Mouse (Mus musculus) midbrain, postnatal 0 days (tissue): Measurements from ENCODE around the gene Lamc3. TPM values are rescaled to one million over a fixed set of nuclear protein-coding genes. Genes with fewer than 3 reads are reported as not detected.

Experiments
- ATAC-seq: fragments of 200-750 bp; cut with Nextera tagmentation; 2 replicates; pipeline ENCODE4 v1.8.0; 2017; ENCODE audit warnings: moderate number of reproducible peaks, mild to moderate bottlenecking, moderate TSS enrichment, moderate library complexity; ENCODE audit not compliant: low FRiP score
- DNase-seq: peaks from one replicate; pipeline ENCODE4 v3.0.0-alpha.2; 2015; ENCODE audit warnings: low spot score
- H3K27ac ChIP-seq: fragments of 300-500 bp; sonication (generic); 2 replicates; pipeline ENCODE4 v1.5.1; 2014; ENCODE audit warnings: low read depth, mild to moderate bottlenecking, low read length, mixed read lengths
- H3K27me3 ChIP-seq: fragments of 300-500 bp; sonication (generic); 2 replicates; pipeline ENCODE4 v1.6.1; 2014; ENCODE audit warnings: low read length, control low read depth, mixed read lengths; ENCODE audit not compliant: insufficient read depth
- H3K36me3 ChIP-seq: fragments of 300-500 bp; sonication (generic); 2 replicates; pipeline ENCODE4 v1.6.1; 2014; ENCODE audit warnings: low read length, control low read depth, mixed read lengths; ENCODE audit not compliant: insufficient read depth
- H3K4me1 ChIP-seq: fragments of 300-500 bp; sonication (generic); 2 replicates; pipeline ENCODE4 v1.6.1; 2014; ENCODE audit warnings: mild to moderate bottlenecking, control low read depth, antibody characterized with exemption, low read length, mixed read lengths; ENCODE audit not compliant: insufficient read depth
- H3K4me2 ChIP-seq: fragments of 300-500 bp; sonication (generic); 2 replicates; pipeline ENCODE4 v1.6.1; 2014; ENCODE audit warnings: low read depth, mild to moderate bottlenecking, low read length, mixed read lengths; ENCODE audit not compliant: poor library complexity, severe bottlenecking
- H3K4me3 ChIP-seq: fragments of 300-500 bp; sonication (generic); 2 replicates; pipeline ENCODE4 v1.5.1; 2014; ENCODE audit warnings: low read depth, mild to moderate bottlenecking, low read length, moderate library complexity
- H3K9ac ChIP-seq: fragments of 300-500 bp; sonication (generic); replicated peaks from 2 replicates; pipeline ENCODE4 v1.6.1; 2014; ENCODE audit warnings: mild to moderate bottlenecking, low read length, moderate library complexity, mixed read lengths; ENCODE audit not compliant: poor library complexity, severe bottlenecking
- H3K9me3 ChIP-seq: fragments of 300-500 bp; sonication (generic); 2 replicates; pipeline ENCODE4 v1.6.1; 2016; ENCODE audit warnings: low read length, control low read depth
- CTCF ChIP-seq: IDR thresholded peaks from 2 replicates; pipeline ENCODE4 v1.5.1; 2016; ENCODE audit warnings: antibody characterized with exemption, mild to moderate bottlenecking
- WGBS: fragments of 180-500 bp; shearing (Covaris S2); extraction: QIAGEN DNeasy Blood & Tissue Kit; methylation state at CpG from one replicate; pipeline ENCODE4 v1.1.7; 2014; 5-methylcytosine and 5-hydroxymethylcytosine counted together
- polyA plus RNA-seq: library from polyadenylated mRNA; unstranded; fragments of >200 nt; fragmentation: Nextera tagmentation; extraction: Ambion mirVana; gene quantifications from 2 replicates; pipeline ENCODE4 v1.2.1, GENCODE M21; 2015
- total RNA-seq: library from RNA; depleted of rRNA; stranded (reverse); fragments of >200 nt; gene quantifications from 2 replicates; pipeline ENCODE4 v1.2.3, GENCODE M21; 2014

Lamc3 gene
- total and polyA plus RNA-seq, 2 experiments from 2014 or later, result 2.3 to 11.3 TPM

- H3K4me1 ChIP-seq, result no peaks in the 10 kb centered on the region
- no peaks in the 10 kb centered on the region for H3K27me3 ChIP-seq
- no peak overlapping the region for H3K27ac ChIP-seq
- H3K9ac ChIP-seq, result no peak overlapping the region
- TF ChIP-seq CTCF, result no peak
- no peak for ATAC-seq
- 33% methylated on average over 9 of the region's 9 CpGs for WGBS
- no peak overlapping the region for H3K4me2 ChIP-seq
- H3K4me3 ChIP-seq, result no peak overlapping the region
- no peaks in the 10 kb centered on the region for H3K36me3 ChIP-seq
- DNase-seq, result peak; percentile 6
- no peaks in the 10 kb centered on the region for H3K9me3 ChIP-seq
These were observed 37.7 kb downstream of the Lamc3 start for GRCm38 (mm10) chr2:31924811-31925210.

DNA sequence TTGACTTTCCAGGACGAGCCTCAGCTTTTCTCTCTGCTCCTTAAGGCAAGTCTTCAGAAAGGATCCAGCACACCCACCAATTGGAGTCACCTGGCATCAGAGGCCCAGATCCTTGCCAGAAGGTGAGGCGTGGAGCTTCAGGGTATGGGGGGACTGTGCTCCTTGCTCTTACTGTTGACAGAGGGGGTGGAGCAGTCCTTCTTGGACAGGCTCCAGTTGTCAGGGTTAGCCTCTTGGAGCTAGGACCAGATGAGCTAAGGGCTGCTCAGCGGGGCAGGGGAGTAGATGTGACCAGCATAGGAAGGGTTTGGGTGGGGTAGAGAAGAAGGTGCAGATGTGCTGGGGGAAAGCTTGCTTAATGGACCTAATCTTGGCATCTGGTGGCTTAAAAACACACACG lies 38.8 kb downstream of the Lamc3 start:
- Histone ChIP-seq H3K27me3 (no peaks in the 10 kb centered on the region), H3K9ac (no peak overlapping the region), H3K4me1 (no peaks in the 10 kb centered on the region), H3K9me3 (no peaks in the 10 kb centered on the region), H3K4me3 (no peak overlapping the region), H3K4me2 (no peak overlapping the region), H3K27ac (no peak overlapping the region), H3K36me3 (no peaks in the 10 kb centered on the region)
- WGBS, result 53% methylated on average over 4 of the region's 4 CpGs
- DNase-seq, result no peak
- TF ChIP-seq CTCF, result no peak
- no peak for ATAC-seq

- ATAC-seq, result no peak
These were observed 42.6 kb downstream of the Lamc3 start for GRCm38 (mm10) chr2:31929664-31930063.

DNA sequence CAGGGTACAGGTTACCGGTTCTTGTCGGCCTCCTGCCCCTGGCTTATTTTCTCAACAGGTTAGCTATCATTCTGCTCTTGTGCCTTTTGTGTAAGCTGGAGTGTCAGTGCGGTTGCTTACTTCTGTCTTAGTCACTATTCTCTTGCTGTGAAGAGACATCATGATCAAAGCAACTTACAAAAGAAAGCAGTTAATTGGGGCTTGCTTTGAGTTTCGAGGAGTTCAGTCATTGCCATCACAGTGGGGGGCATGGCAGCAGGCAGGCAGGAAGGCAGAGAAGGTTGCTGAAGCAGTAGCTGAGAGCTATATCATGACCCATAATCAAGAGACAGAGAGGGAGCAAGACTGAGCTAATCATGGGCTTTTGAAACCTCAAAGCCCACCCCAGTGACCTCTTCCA lies 47.5 kb downstream of the Lamc3 start:
- Histone ChIP-seq H3K4me2 (no peak overlapping the region), H3K4me1 (no peaks in the 10 kb centered on the region), H3K27me3 (no peaks in the 10 kb centered on the region), H3K9me3 (no peaks in the 10 kb centered on the region), H3K36me3 (no peaks in the 10 kb centered on the region), H3K4me3 (no peak overlapping the region), H3K9ac (no peak overlapping the region), H3K27ac (no peak overlapping the region)
- DNase-seq (no peak), ATAC-seq (no peak)
- no peak for TF ChIP-seq CTCF
- WGBS, result 34% methylated on average over 4 of the region's 4 CpGs

More at GRCm38 (mm10) chr2:31929664-31930063, 42.6 kb downstream of the Lamc3 start:
- Histone ChIP-seq H3K9ac (no peak overlapping the region), H3K9me3 (no peaks in the 10 kb centered on the region), H3K4me1 (no peaks in the 10 kb centered on the region), H3K27me3 (no peaks in the 10 kb centered on the region), H3K4me3 (no peak overlapping the region), H3K27ac (no peak overlapping the region), H3K4me2 (no peak overlapping the region), H3K36me3 (no peaks in the 10 kb centered on the region)
- no peak for TF ChIP-seq CTCF
- 92% methylated on average over 3 of the region's 3 CpGs for WGBS
- no peak for DNase-seq

GRCm38 (mm10) chr2:31935054-31935453 lies 48.0 kb downstream of the Lamc3 start:
- Histone ChIP-seq H3K4me3 (no peak overlapping the region), H3K4me2 (no peak overlapping the region), H3K27ac (no peak overlapping the region), H3K27me3 (no peaks in the 10 kb centered on the region), H3K36me3 (no peaks in the 10 kb centered on the region), H3K9ac (no peak overlapping the region), H3K4me1 (no peaks in the 10 kb centered on the region), H3K9me3 (no peaks in the 10 kb centered on the region)
- ATAC-seq (no peak), DNase-seq (no peak)
- no peak for TF ChIP-seq CTCF
- WGBS, result 52% methylated on average over 4 of the region's 4 CpGs

DNA sequence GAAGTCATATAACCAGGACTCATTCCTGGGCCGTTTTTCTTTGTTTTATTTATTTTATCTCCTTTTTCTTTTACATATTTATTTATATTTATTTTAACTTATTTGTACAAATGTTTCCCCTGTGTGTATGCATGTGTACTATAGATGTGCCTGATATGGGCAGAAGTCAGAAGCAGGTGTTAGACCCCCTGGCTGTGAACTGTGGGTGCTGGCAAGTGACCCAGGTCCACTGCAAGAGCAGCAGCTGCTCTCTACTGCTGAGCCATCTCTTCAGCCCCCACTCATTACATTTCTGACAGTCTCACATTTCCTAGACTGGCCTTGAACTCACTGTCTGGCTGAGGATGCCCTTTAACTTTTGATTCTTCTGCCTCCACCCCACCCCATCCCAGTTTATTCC lies 51.2 kb downstream of the Lamc3 start:
- ATAC-seq (no peak), DNase-seq (no peak)
- 85% methylated on average over 1 of the region's 1 CpGs for WGBS
- Histone ChIP-seq H3K4me3 (no peak overlapping the region), H3K4me1 (no peaks in the 10 kb centered on the region), H3K36me3 (no peaks in the 10 kb centered on the region), H3K27ac (no peak overlapping the region), H3K9me3 (no peaks in the 10 kb centered on the region), H3K9ac (no peak overlapping the region), H3K4me2 (no peak overlapping the region), H3K27me3 (no peaks in the 10 kb centered on the region)
- no peak for TF ChIP-seq CTCF

- DNase-seq, result no peak
- no peak overlapping the region for H3K4me3 ChIP-seq
- H3K27ac ChIP-seq, result no peak overlapping the region
These were observed 55.9 kb downstream of the Lamc3 start for GRCm38 (mm10) chr2:31943011-31943410.

More at GRCm38 (mm10) chr2:31943011-31943410, 55.9 kb downstream of the Lamc3 start:
- no peaks in the 10 kb centered on the region for H3K36me3 ChIP-seq
- ATAC-seq, result no peak
- H3K27me3 ChIP-seq, result no peaks in the 10 kb centered on the region
- no peak overlapping the region for H3K4me2 ChIP-seq
- H3K4me1 ChIP-seq, result no peaks in the 10 kb centered on the region
- no peak for TF ChIP-seq CTCF
- H3K9me3 ChIP-seq, result no peaks in the 10 kb centered on the region
- no peak overlapping the region for H3K9ac ChIP-seq
- WGBS, result 81% methylated on average over 4 of the region's 4 CpGs
